Mouse (Mus musculus) layer of hippocampus, adult 2 months (tissue): ENCODE results near the gene Katnb1. TPM values are rescaled to one million over a fixed set of nuclear protein-coding genes. Genes with fewer than 3 reads are reported as not detected.

Experiments
- DNase-seq, 2 experiments: peaks; one replicate each; pipeline ENCODE4 v3.0.0; 2022; ENCODE audit warnings: low spot score in 2 of 2
- H3K27ac ChIP-seq: fragments of 200-600 bp; 2 replicates; pipeline ENCODE4 v1.8.1; 2022
- H3K4me3 ChIP-seq: fragments of 200-600 bp; 2 replicates; pipeline ENCODE4 v1.8.1; 2022; ENCODE audit warnings: mild to moderate bottlenecking
- CTCF ChIP-seq: fragments of 200-600 bp; conservative IDR thresholded peaks from 2 replicates; pipeline ENCODE4 v1.8.1; 2022; ENCODE audit warnings: antibody characterized with exemption, mild to moderate bottlenecking, moderate library complexity
- total RNA-seq, 2 experiments: library from RNA; stranded (reverse); gene quantifications; 2 replicates each; pipeline ENCODE4 v1.2.3; 2021

Katnb1 gene
- total RNA-seq, 2 experiments from 2014 or later, result 33.9 to 45.9 TPM

- no peak for TF ChIP-seq CTCF
Observed at GRCm38 (mm10) chr8:95137641-95138098, 56.7 kb downstream of the Katnb1 start.

GRCm38 (mm10) chr8:95138341-95139050, 57.5 kb downstream of the Katnb1 start:
- no peak for TF ChIP-seq CTCF
- no peak for DNase-seq
- Histone ChIP-seq H3K4me3 (no peak overlapping the region), H3K27ac (peak overlapping the region; percentile 7; the same call in 1 of the 2 replicates)

More at GRCm38 (mm10) chr8:95137641-95138098, 56.7 kb downstream of the Katnb1 start:
- peak overlapping the region; percentile 7; the same call in 1 of the 2 replicates for H3K27ac ChIP-seq
- no peak for DNase-seq
- H3K4me3 ChIP-seq, result no peak overlapping the region

DNA sequence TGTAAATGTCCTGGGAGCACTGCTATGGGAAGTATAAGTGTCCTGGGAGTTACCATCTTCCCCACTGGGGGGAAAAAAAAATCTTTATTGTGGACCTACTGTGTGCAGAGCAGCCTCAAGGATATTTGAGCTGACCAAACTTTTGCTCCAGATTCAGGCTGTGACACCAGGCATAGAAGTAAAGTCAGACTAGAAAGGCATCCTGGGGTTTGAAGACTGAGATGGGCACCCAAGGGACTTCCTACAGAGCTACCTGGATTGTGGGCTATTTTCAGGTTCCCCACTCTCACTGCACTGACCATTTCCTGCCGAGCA, 58.0 kb downstream of the Katnb1 start:
- Histone ChIP-seq H3K27ac (no peak overlapping the region), H3K4me3 (no peak overlapping the region)
- no peak for DNase-seq
- TF ChIP-seq CTCF, result no peak

GRCm38 (mm10) chr8:95140555-95140954, 59.6 kb downstream of the Katnb1 start:
- H3K4me3 ChIP-seq, result peak overlapping the region; percentile 28
- no peak for TF ChIP-seq CTCF

DNA sequence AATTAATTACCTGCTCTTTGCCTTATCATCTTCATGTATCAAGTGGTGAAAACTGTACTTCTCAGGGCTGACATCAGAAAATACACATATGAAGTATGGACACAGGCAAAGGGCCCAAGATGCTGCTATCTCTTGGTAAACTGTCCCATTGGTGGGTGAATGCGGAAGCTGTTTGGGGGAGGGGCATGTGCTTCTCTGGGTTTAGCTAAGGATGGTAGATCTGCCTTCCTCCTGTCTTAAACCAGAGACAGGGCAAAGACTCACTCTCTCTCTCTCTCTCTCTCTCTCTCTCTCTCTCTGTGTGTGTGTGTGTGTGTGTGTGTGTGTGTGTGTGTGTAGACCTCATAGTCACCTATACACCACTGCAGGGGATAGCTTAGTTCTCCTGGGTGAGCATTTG, 60.0 kb downstream of the Katnb1 start:
- TF ChIP-seq CTCF, result no peak
- Histone ChIP-seq H3K4me3 (peak overlapping the region; percentile 78), H3K27ac (peak overlapping the region; percentile 52; the same call in 1 of the 2 replicates)
- no peak for DNase-seq

More at GRCm38 (mm10) chr8:95140555-95140954, 59.6 kb downstream of the Katnb1 start:
- DNase-seq, result no peak
- peak overlapping the region; percentile 52 for H3K27ac ChIP-seq

DNA sequence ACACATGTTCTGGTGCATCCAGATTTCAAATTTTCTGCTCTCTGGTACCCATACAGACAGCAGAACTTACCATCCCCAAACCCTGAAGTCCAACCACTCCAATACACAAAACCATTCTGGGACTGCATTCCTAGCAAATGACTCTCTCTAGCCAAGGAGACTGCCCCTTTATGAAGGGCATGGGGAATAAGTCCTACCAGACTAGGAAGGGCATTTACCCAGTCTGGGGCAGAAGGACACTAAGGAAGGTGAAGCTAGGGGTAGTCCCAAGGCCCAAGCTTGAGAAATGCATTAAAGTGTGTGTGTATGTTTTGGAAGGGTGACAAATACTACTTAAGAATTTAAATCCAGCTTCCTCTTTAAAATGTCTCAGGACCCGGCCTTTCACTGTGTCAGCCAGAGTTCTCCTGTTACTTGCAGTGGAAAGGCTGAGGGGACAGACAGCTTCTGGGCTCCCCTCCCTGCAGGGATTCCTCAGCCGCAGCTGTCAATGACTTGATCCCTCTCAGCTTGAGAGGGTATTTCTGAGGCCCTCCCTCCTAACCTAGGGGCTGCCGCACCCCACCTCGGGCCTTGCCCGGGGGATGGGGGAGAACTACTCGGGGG, 60.6 kb downstream of the Katnb1 start:
- DNase-seq, result no peak
- TF ChIP-seq CTCF, result no peak
- H3K27ac ChIP-seq, result peak overlapping the region; percentile 97
- peak overlapping the region; percentile 78 for H3K4me3 ChIP-seq

GRCm38 (mm10) chr8:95142075-95142831, 61.3 kb downstream of the Katnb1 start:
- peak overlapping the region; percentile 97 for H3K27ac ChIP-seq
- DNase-seq, result peak; percentile 86 to 91
- no peak for TF ChIP-seq CTCF
- peak overlapping the region; percentile 78 for H3K4me3 ChIP-seq

DNA sequence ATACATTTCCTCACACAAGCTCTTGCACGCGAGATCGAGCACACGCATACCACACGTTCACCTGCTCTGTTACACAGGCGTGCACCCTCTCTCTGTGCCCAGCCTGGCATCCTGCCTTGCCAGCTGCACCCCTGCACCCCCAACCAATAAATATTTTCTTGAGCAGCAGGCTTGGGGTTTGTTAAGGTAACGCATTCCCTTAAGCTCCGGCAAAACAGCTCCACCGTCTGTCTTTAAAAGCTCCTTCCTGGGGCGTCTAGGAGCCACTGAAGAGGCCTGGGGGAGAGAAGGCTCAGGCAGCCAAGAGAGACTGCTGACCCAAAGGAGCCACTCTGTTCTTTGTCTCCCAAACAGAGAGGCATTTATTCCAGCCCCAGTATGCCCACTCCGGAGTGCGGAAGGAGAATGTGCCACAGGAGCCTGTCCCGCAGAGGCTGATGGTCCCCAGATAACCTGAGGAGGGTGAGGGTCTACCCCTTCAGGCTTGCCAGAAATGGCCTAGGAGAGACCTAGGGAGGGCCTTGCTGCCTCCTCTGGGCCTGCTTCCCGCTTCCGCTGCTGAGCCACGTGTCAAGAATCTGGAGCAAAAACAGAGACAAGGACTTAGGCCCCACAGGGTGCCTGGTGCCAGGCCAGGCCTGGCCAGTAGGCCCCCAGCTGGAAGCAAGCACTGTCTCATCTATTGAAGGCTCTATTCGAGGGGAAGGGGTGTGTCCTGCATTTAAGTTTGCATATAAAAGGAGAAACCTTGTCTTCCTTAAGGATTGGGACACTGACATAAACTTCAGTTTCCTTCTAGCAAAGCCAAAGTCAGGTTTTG, 62.2 kb downstream of the Katnb1 start:
- peak; percentile 37 to 48 for DNase-seq
- H3K4me3 ChIP-seq, result peak overlapping the region; percentile 78
- H3K27ac ChIP-seq, result peak overlapping the region; percentile 97
- no peak; the same call in 1 of the 2 replicates for TF ChIP-seq CTCF

DNA sequence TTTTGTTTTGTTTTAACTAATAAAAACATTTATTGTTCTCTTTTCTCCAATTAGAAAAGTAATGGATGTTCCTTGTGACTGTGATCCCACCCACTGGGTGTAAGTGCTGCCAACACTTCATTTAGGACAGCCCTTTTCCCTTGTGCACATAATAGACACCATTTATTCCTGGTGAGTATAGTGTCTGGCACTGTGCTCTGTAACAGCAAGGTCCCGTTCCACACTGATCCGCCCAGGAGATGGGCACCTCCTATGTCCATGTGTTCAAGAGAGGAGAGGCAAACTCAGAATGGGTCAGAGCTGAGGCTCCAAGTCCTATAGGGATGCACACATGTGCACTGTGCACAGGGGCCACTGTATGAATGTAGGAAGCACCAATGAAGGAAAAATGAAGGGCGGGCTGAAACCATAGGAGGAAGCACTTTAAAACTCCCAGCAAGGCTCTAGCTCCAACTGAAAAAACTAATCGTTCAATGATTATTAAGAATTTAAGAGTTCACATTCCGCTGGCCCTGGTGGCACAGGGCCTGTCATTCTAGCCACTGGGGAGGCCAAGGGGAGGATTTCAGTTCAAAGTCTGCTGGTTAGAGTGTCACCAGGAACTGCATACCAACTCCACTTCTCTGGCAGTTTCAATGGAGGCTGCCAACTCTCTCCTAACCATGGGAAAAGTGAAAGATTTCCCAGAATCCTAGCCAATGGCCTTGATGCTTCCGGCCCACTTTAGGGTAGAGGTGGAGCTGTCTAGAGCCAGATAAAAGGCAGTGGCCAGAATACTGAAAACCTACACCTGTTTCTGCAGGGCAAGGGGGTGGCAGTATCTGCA, 63.0 kb downstream of the Katnb1 start:
- Histone ChIP-seq H3K4me3 (no peak overlapping the region), H3K27ac (peak overlapping the region; percentile 97)
- peak in 1 of 2 experiments; percentile 44 for DNase-seq
- no peak for TF ChIP-seq CTCF

- DNase-seq, result no peak
- Histone ChIP-seq H3K4me3 (no peak overlapping the region), H3K27ac (peak overlapping the region; percentile 97)
- TF ChIP-seq CTCF, result no peak
Observed at GRCm38 (mm10) chr8:95144631-95145015, 63.6 kb downstream of the Katnb1 start.

DNA sequence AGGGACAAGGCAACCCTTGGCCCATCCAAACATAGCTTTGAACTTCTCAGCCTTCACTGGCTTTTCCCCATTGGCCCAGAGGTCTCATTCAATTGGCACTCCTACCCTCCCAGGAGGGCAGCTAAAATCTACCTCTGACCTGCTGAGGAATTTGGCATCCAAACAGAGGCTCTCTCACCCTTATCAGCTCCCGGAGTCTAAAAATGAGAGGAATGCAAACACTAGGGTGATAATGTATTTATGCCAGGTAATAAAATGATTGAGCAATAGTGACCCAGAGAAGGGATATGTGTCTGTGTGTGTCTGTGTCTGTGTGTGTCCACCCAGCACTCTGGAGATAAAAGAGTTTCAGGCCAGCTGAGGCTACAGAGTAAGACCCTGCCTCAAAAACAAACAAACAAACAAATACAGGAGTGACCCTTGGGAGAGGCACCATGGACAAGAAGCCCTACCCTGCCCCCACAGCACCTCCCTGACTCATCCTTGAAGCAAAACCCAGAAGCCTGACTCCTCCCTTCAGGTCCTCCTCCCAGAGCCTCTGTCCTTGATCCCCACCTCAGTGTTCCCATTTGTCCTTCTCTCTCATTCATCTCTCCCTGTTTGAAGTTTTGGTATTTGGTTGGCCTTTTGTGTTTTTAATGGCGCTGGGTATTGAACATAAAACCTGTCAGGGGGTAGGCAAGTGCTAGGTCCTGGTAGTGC, 65.2 kb downstream of the Katnb1 start:
- no peak overlapping the region for H3K27ac ChIP-seq
- no peak for DNase-seq
- no peak overlapping the region for H3K4me3 ChIP-seq
- no peak for TF ChIP-seq CTCF
